In genomic region chr9:109122553-109123085, GRCm38 (mm10) we compare ENCODE assay signal across 10 mouse cellular contexts. TPM values are rescaled to one million over a fixed set of nuclear protein-coding genes. Genes with fewer than 3 reads are reported as not detected.
A peak's percentile ranks its signal among the peaks of the same experiment; 100 is the strongest.
DNase-seq lines count a peak whose midpoint lies in the region; ATAC-seq and TF ChIP-seq lines count a peak whose summit lies in the region.
"Had no signal": no experiment of that assay in that cellular context is flagged by ENCODE, and none has a peak within 500 bp of the region (broad histone marks: within the 10 kb centered on the region; RNA-seq: fewer than 3 reads in every experiment).

No protein-coding gene starts in this region.

- 48% methylated on average over 2 of the region's 2 CpGs for WGBS in limb, embryonic 11.5 days
- 42% methylated on average over 2 of the region's 2 CpGs for WGBS in stomach, postnatal 0 days
- WGBS in hindbrain, embryonic 13.5 days = 48% methylated on average over 2 of the region's 2 CpGs

- H3K27ac ChIP-seq in gastrocnemius, adult 2 months = no peak overlapping the region
- no peak overlapping the region for H3K27ac ChIP-seq in limb, embryonic 11.5 days (replicated peaks; ENCODE audit: low read depth, low read length)
- no peak overlapping the region for H3K27ac ChIP-seq in stomach, postnatal 0 days (replicated peaks)
- H3K27ac ChIP-seq in hindbrain, embryonic 13.5 days = no peak overlapping the region

- no peaks in the 10 kb centered on the region for H3K27me3 ChIP-seq in limb, embryonic 11.5 days (ENCODE audit: control insufficient read depth, insufficient read depth, low read length)
- no peaks in the 10 kb centered on the region for H3K27me3 ChIP-seq in stomach, postnatal 0 days (ENCODE audit: control insufficient read depth, insufficient read depth, low read length)
- H3K27me3 ChIP-seq in hindbrain, embryonic 13.5 days = no peaks in the 10 kb centered on the region

- H3K9me3 ChIP-seq in limb, embryonic 11.5 days (ENCODE audit: control insufficient read depth, low read length) = no peaks in the 10 kb centered on the region
- no peaks in the 10 kb centered on the region for H3K9me3 ChIP-seq in stomach, postnatal 0 days (ENCODE audit: control insufficient read depth, low read length)
- no peaks in the 10 kb centered on the region for H3K9me3 ChIP-seq in hindbrain, embryonic 13.5 days

- H3K4me3 ChIP-seq in gastrocnemius, adult 2 months = no peak overlapping the region
- H3K4me3 ChIP-seq in limb, embryonic 11.5 days (ENCODE audit: low read depth, low read length) = no peak overlapping the region
- H3K4me3 ChIP-seq in stomach, postnatal 0 days (ENCODE audit: low read depth, low read length) = no peak overlapping the region
- H3K4me3 ChIP-seq in hindbrain, embryonic 13.5 days = no peak overlapping the region

- H3K4me2 ChIP-seq in limb, embryonic 11.5 days (ENCODE audit: low read depth, severe bottlenecking) = no peak overlapping the region
- H3K4me2 ChIP-seq in stomach, postnatal 0 days (replicated peaks; ENCODE audit: low read depth) = no peak overlapping the region
- no peak overlapping the region for H3K4me2 ChIP-seq in hindbrain, embryonic 13.5 days

- peak; percentile 73 for TF ChIP-seq CTCF in gastrocnemius, adult 2 months (IDR thresholded peaks at IDR 0.05)
- peak; percentile 81 for TF ChIP-seq CTCF in stomach, postnatal 0 days (IDR thresholded peaks at IDR 0.05; ENCODE audit: low read depth)

- ATAC-seq in limb, embryonic 11.5 days (ENCODE audit: insufficient number of reproducible peaks, low FRiP score, low TSS enrichment, low read depth) = no peak
- ATAC-seq in stomach, postnatal 0 days (ENCODE audit: low FRiP score, low TSS enrichment) = no peak
- no peak for ATAC-seq in hindbrain, embryonic 13.5 days (ENCODE audit: low FRiP score)

- intact Hi-C loops in gastrocnemius, adult 2 months (cut with DNase I) = loop anchor here (1.0 kb wide), 1 partner anchor 119 kb away; no protein-coding TSS in a partner anchor

- DNase-seq in gastrocnemius, adult 2 months = no peak
- no peak for DNase-seq in gastrocnemius, postnatal 10 days
- DNase-seq in ovary, postnatal 36 days (ENCODE audit: low spot score) = peak; percentile 8
- no peak for DNase-seq in ovary, postnatal 14 days (ENCODE audit: low spot score)
- DNase-seq in cerebellum, postnatal 10 days = peak; percentile 62 to 66
- DNase-seq in limb, embryonic 11.5 days (ENCODE audit: low spot score) = peak; percentile 47
- DNase-seq in stomach, postnatal 0 days (ENCODE audit: low spot score) = peak; percentile 25

- no peak for TF ChIP-seq EP300 in stomach, postnatal 0 days (optimal IDR thresholded peaks at IDR 0.05)

- H3K4me1 ChIP-seq in limb, embryonic 11.5 days (ENCODE audit: control insufficient read depth, insufficient read depth, low read length) = no peaks in the 10 kb centered on the region
- no peaks in the 10 kb centered on the region for H3K4me1 ChIP-seq in stomach, postnatal 0 days (replicated peaks; ENCODE audit: control insufficient read depth, insufficient read depth)
- 0 out of 2 replicates have a peak, but pooled peaks cover 4% of the 10 kb centered on the region for H3K4me1 ChIP-seq in hindbrain, embryonic 13.5 days (replicated peaks)

- no peak overlapping the region for H3K9ac ChIP-seq in limb, embryonic 11.5 days (ENCODE audit: low read length)
- no peak overlapping the region for H3K9ac ChIP-seq in stomach, postnatal 0 days (ENCODE audit: low read length)
- no peak overlapping the region for H3K9ac ChIP-seq in hindbrain, embryonic 13.5 days

- peaks cover 3% of the 10 kb centered on the region; the same call in 1 of the 2 replicates for H3K36me3 ChIP-seq in limb, embryonic 11.5 days (ENCODE audit: control insufficient read depth, insufficient read depth, low read length)
- H3K36me3 ChIP-seq in stomach, postnatal 0 days (ENCODE audit: control insufficient read depth, insufficient read depth, low read length) = no peaks in the 10 kb centered on the region
- H3K36me3 ChIP-seq in hindbrain, embryonic 13.5 days = peaks cover 32% of the 10 kb centered on the region

RNA-seq across cellular contexts. Expression of gene Plxnb1, which starts 27.4 kb away (rescaled TPM):
- 1 to 10 TPM in 1 of 2 experiments, under 1 TPM in 1; 0.54 to 1.1 TPM for total RNA-seq in gastrocnemius, adult 2 months (2021)
- total RNA-seq in gastrocnemius, postnatal 10 days (2021) = 1 to 10 TPM; 3.5 to 6.2 TPM
- 13.7 and 15.2 TPM in 2 replicates for polyA plus RNA-seq in limb, embryonic 11.5 days (2014; fragmentation: Nextera tagmentation; extraction: Ambion mirVana)
- 3.0 and 3.7 TPM in 2 replicates for polyA plus RNA-seq in stomach, postnatal 0 days (2015; fragmentation: Nextera tagmentation; extraction: Ambion mirVana)
- 22.5 and 27.2 TPM in 2 replicates for polyA plus RNA-seq in hindbrain, embryonic 13.5 days (2015; fragmentation: Nextera tagmentation; extraction: Ambion mirVana)

RNA-seq across cellular contexts. Expression of gene Fbxw21, which starts 39.2 kb away (rescaled TPM):
- not detected for total RNA-seq in gastrocnemius, adult 2 months (2021)
- not detected for total RNA-seq in gastrocnemius, postnatal 10 days (2021)
- not detected in 2 replicates for polyA plus RNA-seq in limb, embryonic 11.5 days (2014; fragmentation: Nextera tagmentation; extraction: Ambion mirVana)
- not detected in 2 replicates for polyA plus RNA-seq in stomach, postnatal 0 days (2015; fragmentation: Nextera tagmentation; extraction: Ambion mirVana)
- not detected in 2 replicates for polyA plus RNA-seq in hindbrain, embryonic 13.5 days (2015; fragmentation: Nextera tagmentation; extraction: Ambion mirVana)
- polyA plus RNA-seq: heart, embryonic 16.5 days; stomach, embryonic 16.5 days had no signal

RNA-seq across cellular contexts. Expression of gene Tma7, which starts 40.2 kb away (rescaled TPM):
- 100 to 1,000 TPM; 316 to 321 TPM for total RNA-seq in gastrocnemius, adult 2 months (2021)
- 100 to 1,000 TPM; 213 to 219 TPM for total RNA-seq in gastrocnemius, postnatal 10 days (2021)
- 864 and 871 TPM in 2 replicates for polyA plus RNA-seq in limb, embryonic 11.5 days (2014; fragmentation: Nextera tagmentation; extraction: Ambion mirVana)
- polyA plus RNA-seq in stomach, postnatal 0 days (2015; fragmentation: Nextera tagmentation; extraction: Ambion mirVana) = 416 and 424 TPM in 2 replicates
- polyA plus RNA-seq in hindbrain, embryonic 13.5 days (2015; fragmentation: Nextera tagmentation; extraction: Ambion mirVana) = 741 and 764 TPM in 2 replicates

RNA-seq across cellular contexts. Expression of gene Ccdc51, which starts 40.3 kb away (rescaled TPM):
- 1 to 10 TPM; 6.5 to 7.9 TPM for total RNA-seq in gastrocnemius, adult 2 months (2021)
- total RNA-seq in gastrocnemius, postnatal 10 days (2021) = 1 to 10 TPM; 7.1 to 7.6 TPM
- 13.9 and 14.9 TPM in 2 replicates for polyA plus RNA-seq in limb, embryonic 11.5 days (2014; fragmentation: Nextera tagmentation; extraction: Ambion mirVana)
- 8.9 and 9.9 TPM in 2 replicates for polyA plus RNA-seq in stomach, postnatal 0 days (2015; fragmentation: Nextera tagmentation; extraction: Ambion mirVana)
- polyA plus RNA-seq in hindbrain, embryonic 13.5 days (2015; fragmentation: Nextera tagmentation; extraction: Ambion mirVana) = 14.6 and 14.7 TPM in 2 replicates

RNA-seq across cellular contexts. Expression of gene Atrip, which starts 48.7 kb away (rescaled TPM):
- 1 to 10 TPM; 8.0 to 8.5 TPM for total RNA-seq in gastrocnemius, adult 2 months (2021)
- total RNA-seq in gastrocnemius, postnatal 10 days (2021) = 10 to 100 TPM in 1 of 2 experiments, 1 to 10 TPM in 1; 7.6 to 11.6 TPM
- 28.4 and 30.6 TPM in 2 replicates for polyA plus RNA-seq in limb, embryonic 11.5 days (2014; fragmentation: Nextera tagmentation; extraction: Ambion mirVana)
- 10.8 and 11.3 TPM in 2 replicates for polyA plus RNA-seq in stomach, postnatal 0 days (2015; fragmentation: Nextera tagmentation; extraction: Ambion mirVana)
- polyA plus RNA-seq in hindbrain, embryonic 13.5 days (2015; fragmentation: Nextera tagmentation; extraction: Ambion mirVana) = 27.8 and 32.4 TPM in 2 replicates

Comparison
In these comparisons a context has a peak if more than half of its experiments do, and no peak if none do; other contexts are left out.
1. DNase-seq: peak in ovary, postnatal 36 days (single experiment), cerebellum, postnatal 10 days (2 of 2), limb, embryonic 11.5 days (single experiment) and stomach, postnatal 0 days (single experiment); none in gastrocnemius, adult 2 months (single experiment), gastrocnemius, postnatal 10 days (single experiment) and ovary, postnatal 14 days (single experiment).